Mouse (Mus musculus) heart, postnatal 4 days (tissue): ENCODE measurements at regions not wholly inside any gene's neighbourhood (a gene's known extent, or its start where the extent isn't known, plus 50 kb on each side); places are given as distances from the start of the nearest gene placed in this dataset.

Experiments used
- DNase-seq: peaks from one replicate; pipeline ENCODE4 v3.0.0; 2021

- DNase-seq = no peak
Measured at GRCm38 (mm10) chr8:77774551-77775335, 50.5 kb upstream of the Ednra start.

- DNase-seq = no peak
Measured at GRCm38 (mm10) chr8:77775526-77775925, 51.3 kb upstream of the Ednra start.

GRCm38 (mm10) chr8:77777597-77777996, 53.3 kb upstream of the Ednra start:
- no peak for DNase-seq

- DNase-seq = no peak
Measured at GRCm38 (mm10) chr8:77785676-77786255, 61.5 kb upstream of the Ednra start.

- DNase-seq = no peak
Measured at GRCm38 (mm10) chr8:77794911-77795310, 70.6 kb upstream of the Ednra start.

- DNase-seq = no peak
Measured at GRCm38 (mm10) chr8:77803147-77803903, 79.1 kb upstream of the Ednra start.

GRCm38 (mm10) chr8:77804536-77804935, 80.3 kb upstream of the Ednra start:
- DNase-seq = no peak

- no peak for DNase-seq
Measured at GRCm38 (mm10) chr8:77804956-77805355, 80.7 kb upstream of the Ednra start.

GRCm38 (mm10) chr8:77805657-77806056, 81.4 kb upstream of the Ednra start:
- DNase-seq = no peak

- no peak for DNase-seq
Measured at GRCm38 (mm10) chr8:77814796-77815647, 90.8 kb upstream of the Ednra start.

- DNase-seq = no peak
Measured at GRCm38 (mm10) chr8:77815648-77815971, 91.3 kb upstream of the Ednra start.

GRCm38 (mm10) chr8:77816217-77816616, 92.0 kb upstream of the Ednra start:
- DNase-seq = no peak

GRCm38 (mm10) chr8:77825786-77826185, 101.5 kb upstream of the Ednra start:
- DNase-seq = no peak

- DNase-seq = no peak
Measured at GRCm38 (mm10) chr8:77826255-77826654, 102.0 kb upstream of the Ednra start.

- DNase-seq = no peak
Measured at GRCm38 (mm10) chr8:77828079-77828478, 103.8 kb upstream of the Ednra start.

GRCm38 (mm10) chr8:77829126-77829748, 105.0 kb upstream of the Ednra start:
- DNase-seq = no peak

GRCm38 (mm10) chr8:77829764-77830163, 105.5 kb upstream of the Ednra start:
- no peak for DNase-seq

GRCm38 (mm10) chr8:77834283-77834682, 110.0 kb upstream of the Ednra start:
- no peak for DNase-seq

GRCm38 (mm10) chr8:77836902-77837489, 112.7 kb upstream of the Ednra start:
- no peak for DNase-seq

GRCm38 (mm10) chr8:77842392-77843139, 118.3 kb upstream of the Ednra start:
- no peak for DNase-seq

GRCm38 (mm10) chr8:77843229-77843628, 119.0 kb upstream of the Ednra start:
- no peak for DNase-seq
